Mouse (Mus musculus): ENCODE data around the gene Zfyve28.

Zfyve28 gene

GRCm38 (mm10) chr5:34287001-34287837 lies 1.0 kb downstream of the Zfyve28 start:
- no peak for DNase-seq (ENCODE audit: low read depth, low spot score)

DNA sequence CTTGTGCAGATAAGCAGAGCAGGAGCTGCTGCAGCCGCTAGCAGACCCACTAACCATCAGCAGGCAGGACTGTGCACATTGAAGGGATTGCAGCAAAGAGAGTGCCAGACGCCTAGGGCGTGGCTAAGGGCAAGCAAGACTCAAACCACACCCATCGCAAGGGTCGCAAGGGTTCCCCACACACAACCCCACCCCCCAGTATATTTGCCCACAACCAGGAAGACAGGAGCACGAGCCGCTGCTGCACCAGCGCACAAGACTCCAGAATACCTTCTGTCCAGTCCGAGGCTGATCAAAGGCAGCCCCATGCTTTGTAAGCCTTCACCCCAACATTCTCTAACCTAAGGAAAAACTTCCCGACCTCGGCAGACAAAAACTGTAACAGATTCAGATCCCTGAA lies 1.7 kb downstream of the Zfyve28 start:
- no peak for DNase-seq (ENCODE audit: low read depth, low spot score)

DNA sequence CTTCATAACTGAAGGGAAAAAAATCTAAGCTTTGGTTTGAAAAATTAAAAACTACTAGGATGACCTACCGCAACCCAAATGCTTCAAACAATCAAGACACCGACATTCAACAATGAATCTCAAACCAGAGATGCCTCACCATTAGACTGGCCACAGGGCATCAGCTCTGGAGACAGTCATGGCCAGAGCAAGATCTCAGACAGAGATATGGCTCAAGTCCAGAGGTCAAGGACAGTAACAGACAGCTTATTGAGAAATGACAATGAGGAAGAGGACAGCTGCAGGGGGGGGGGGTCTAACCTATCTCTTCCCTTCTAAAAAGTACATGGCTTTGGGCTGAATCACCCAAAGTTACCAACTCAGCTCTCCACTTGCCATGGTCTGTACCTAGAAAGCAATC lies 3.0 kb downstream of the Zfyve28 start:
- DNase-seq (ENCODE audit: low read depth, low spot score): no peak

- DNase-seq (ENCODE audit: low read depth, low spot score): no peak
Measured at GRCm38 (mm10) chr5:34284156-34284750, 4.0 kb downstream of the Zfyve28 start.

DNA sequence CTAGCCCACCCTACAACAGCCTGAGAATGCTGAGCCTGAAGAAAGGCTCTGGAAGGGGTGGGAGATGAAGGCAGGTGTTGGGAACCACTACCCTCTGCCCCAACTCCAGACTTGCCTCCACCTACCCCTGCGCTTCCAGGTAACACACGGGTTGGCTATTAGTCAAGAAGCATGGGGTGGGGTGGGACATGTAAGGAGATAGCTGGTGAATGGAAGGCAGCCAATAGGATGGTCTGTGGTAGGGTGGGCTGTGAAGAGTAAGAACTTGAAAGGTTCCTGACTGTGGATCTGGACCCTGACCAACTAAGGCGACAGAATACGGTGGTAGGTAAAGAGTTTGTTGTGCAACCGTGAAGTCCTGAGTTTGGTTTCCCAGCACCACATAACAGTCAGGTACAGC lies 4.9 kb downstream of the Zfyve28 start:
- no peak for DNase-seq (ENCODE audit: low read depth, low spot score)

DNA sequence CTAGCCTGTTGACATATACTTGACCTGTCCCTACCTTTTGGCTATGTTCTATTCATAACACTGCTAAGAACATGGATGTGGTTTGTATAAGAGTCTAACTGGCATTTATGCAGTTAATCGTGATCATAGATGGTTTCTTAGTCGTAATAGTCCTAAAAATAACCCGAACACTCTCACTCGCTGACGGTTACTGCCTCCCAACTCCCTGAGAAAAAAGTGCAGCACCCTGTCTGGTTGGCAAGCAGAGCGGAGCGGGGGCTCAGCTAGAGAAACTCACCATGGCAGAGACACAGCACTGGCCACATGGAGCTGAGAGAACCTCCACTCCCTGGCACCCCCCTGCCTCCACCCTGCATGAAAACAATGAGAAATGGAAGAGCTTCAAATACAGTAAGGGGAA lies 7.3 kb downstream of the Zfyve28 start:
- no peak for DNase-seq (ENCODE audit: low read depth, low spot score)

DNA sequence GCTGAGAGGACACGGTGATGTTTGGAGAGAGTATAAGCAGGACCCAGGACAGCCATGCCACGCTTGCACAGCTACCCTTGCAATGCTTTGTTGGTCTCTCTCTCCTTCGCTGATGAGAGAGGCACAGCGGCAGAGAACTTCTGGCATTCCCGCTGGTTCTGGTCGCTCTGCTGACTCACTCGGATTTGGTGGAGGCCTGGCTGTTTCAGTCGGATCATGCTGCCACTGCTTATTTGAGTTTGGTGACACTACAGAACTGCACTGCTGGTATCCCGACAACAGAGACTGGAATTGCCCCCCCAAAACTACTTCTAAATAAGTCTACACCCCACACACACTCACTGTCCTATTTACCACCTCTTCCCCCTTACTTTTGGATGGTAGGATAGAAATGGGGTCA lies 9.0 kb downstream of the Zfyve28 start:
- no peak for DNase-seq (ENCODE audit: low read depth, low spot score)

GRCm38 (mm10) chr5:34278058-34278457 lies 10.2 kb downstream of the Zfyve28 start:
- no peak for DNase-seq (ENCODE audit: low read depth, low spot score)

DNA sequence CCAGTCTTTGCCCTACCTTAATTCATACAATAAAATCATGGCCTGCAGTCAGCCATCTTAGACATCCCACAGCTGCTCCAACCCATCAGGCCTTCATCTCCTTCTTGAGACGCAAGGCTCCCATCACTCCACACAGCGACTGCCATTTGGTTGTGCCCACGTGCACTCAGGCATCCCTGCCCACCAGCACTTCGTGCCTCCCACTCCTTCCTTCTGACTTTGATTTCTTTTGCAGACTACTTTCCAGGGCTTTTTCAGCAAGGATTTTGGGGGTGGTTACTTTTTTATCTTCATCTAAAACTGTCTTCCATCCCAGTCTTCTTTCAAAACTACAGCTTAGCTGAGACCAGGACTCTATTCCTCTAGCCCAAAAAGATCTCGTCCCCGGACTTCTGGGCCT lies 11.5 kb downstream of the Zfyve28 start:
- no peak for DNase-seq (ENCODE audit: low read depth, low spot score)

GRCm38 (mm10) chr5:34276191-34276590 lies 12.1 kb downstream of the Zfyve28 start:
- no peak for DNase-seq (ENCODE audit: low read depth, low spot score)

GRCm38 (mm10) chr5:34274676-34275293 lies 13.5 kb downstream of the Zfyve28 start:
- no peak for DNase-seq (ENCODE audit: low read depth, low spot score)

- no peak for DNase-seq (ENCODE audit: low read depth, low spot score)
Measured at GRCm38 (mm10) chr5:34274268-34274667, 14.0 kb downstream of the Zfyve28 start.

GRCm38 (mm10) chr5:34273251-34273681 lies 15.0 kb downstream of the Zfyve28 start:
- DNase-seq (ENCODE audit: low read depth, low spot score): no peak

GRCm38 (mm10) chr5:34271743-34272142 lies 16.5 kb downstream of the Zfyve28 start:
- peak; percentile 69 for DNase-seq (ENCODE audit: low read depth, low spot score)

DNA sequence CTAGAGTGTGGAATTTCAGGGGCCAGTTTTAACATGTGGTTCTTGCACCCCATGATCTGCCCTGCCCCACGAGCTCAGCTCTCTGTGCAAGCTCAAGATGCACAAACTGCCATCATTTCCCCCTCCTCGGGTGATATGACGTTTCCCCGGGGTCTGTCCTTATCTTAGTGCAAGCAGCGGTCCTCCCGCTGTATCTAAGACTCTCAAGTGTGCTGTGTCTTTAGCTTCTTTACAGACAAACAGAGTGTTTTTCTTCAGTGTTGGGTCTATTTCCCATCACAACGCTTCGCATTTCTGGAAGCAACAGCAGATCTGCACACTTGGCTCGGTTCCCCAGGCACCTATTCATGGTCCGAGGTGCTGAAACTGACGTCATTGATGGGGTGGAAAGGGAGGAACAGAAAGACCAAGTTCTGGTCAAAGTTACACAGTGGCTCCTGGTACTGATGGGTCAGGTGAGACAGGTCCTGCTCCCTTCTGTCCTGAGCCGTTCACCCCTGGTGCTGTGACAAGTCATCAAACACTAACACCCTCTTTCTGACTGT lies 18.3 kb downstream of the Zfyve28 start:
- DNase-seq (ENCODE audit: low read depth, low spot score): no peak

DNA sequence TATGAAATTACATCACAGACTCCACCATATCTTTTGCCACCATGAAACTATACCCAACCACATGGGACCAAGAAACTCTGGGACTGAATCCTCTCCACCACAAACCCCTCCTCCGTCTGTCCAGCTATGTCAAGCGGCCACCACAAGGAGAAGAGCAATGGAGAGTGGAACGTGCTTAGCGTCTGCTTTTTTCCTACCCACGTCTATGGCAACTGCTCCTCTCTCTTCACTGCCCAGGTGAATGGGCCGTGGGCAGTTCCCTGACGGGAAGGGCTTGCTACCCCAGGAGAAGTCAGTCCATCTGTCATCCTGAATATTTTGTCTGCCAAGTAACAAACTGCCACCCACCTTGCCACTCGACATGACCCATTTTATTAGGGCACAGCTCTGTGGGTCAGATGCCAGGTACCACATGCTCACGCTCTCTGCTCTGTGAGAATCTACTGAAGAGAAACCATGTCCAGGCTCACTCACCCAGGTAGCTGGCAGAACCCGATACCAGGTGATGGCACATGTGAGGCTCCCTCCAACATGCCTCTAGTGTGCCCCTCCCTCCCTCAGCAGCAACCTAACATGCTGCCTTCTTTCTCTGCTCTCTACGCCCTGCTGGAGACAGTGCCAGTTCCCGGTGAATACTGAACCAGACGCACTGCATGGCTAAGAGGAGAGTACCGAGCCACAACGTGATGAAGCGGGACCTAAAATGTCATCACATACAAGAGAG lies 18.9 kb downstream of the Zfyve28 start:
- no peak for DNase-seq (ENCODE audit: low read depth, low spot score)

GRCm38 (mm10) chr5:34266065-34266464 lies 22.2 kb downstream of the Zfyve28 start:
- no peak for DNase-seq (ENCODE audit: low read depth, low spot score)

DNA sequence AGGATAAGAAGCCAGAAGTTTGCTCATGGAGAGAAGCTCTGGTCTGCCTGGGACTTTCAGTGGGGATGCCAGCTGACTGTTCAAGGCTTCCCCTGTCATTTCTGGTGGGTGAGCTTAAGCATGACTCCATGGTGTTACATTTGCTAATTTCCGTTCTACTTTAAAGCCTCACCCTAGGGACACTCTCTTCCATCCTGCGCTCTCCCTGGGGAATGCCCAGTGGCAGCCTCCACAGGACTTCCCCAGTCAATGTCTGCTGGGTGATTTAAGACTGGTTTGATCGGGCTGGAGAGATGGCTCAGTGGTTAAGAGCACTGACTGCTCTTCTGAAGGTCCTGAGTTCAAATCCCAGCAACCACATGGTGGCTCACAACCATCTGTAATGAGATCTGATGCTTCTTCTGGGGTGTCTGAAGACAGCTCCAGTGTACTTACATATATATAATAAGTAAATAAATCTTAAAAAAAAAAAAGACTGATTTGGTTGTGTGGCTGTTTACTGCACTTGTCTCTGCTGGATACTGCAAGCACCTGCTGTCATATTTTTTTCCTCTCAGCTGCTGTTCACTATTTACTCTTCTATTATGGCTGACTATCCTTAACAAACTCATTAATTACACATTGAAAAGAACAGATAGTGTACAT lies 29.0 kb downstream of the Zfyve28 start:
- no peak for DNase-seq (ENCODE audit: low read depth, low spot score)

DNA sequence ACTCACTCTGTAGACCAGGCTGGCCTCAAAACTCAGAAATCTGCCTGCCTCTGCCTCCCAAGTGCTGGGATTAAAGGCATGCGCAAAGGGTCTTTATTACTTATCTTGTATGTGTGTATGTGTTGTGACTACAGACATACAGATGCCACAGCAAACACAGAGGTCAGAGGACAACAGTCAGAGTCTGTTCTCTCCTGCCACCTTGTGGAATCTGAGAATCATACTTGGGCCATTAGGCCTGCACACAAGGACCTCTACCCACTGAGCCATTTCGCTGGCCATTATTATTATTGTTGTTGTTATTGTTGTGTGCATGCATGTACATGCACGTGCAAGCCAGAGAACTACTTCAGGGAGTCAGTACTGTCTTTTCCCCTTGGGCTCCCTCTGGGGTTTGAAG lies 33.1 kb downstream of the Zfyve28 start:
- DNase-seq (ENCODE audit: low read depth, low spot score): peak; percentile 51

GRCm38 (mm10) chr5:34254309-34254708 lies 33.9 kb downstream of the Zfyve28 start:
- no peak for DNase-seq (ENCODE audit: low read depth, low spot score)

DNA sequence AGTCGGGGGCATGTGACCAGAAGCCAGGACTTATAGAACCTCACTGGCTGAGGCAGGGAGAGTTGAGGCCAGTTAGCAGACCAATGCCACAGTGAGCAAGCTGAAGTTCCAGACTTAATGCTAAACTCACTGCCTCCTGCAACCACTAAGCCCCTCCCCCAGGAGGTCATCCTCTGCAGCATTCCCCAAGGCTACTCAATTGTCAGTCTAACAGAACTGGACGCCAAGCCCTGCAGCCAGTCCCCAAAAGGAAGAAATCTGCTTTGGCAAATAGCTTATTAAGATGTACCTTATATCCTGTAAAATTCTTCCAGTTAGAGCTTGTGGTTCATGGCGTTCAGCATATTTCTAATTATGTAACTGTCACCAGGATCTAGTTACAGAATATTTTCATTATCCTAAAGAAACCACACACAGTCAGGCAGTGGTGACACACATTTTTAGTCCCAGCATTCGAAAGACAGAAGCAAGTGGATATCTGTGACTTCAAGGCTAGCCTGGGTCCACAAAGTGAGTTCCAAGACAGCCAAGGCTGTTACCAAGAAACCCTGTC lies 35.2 kb downstream of the Zfyve28 start:
- no peak for DNase-seq (ENCODE audit: low read depth, low spot score)

All from 3T3-L1 (cell line).